In genomic region chr11:74546933-74547694, GRCm38 (mm10) we compare ENCODE assay signal across 8 mouse cellular contexts.
DNase-seq lines count a peak whose midpoint lies in the region; ATAC-seq and TF ChIP-seq lines count a peak whose summit lies in the region.

No protein-coding gene starts in this region.

- peaks cover 4% of the 10 kb centered on the region; the same call in 1 of the 2 replicates for H3K4me1 ChIP-seq in testis, adult 2 months (ENCODE audit: control insufficient read depth, insufficient read depth, low read length)
- H3K4me1 ChIP-seq in heart, adult 2 months (ENCODE audit: control insufficient read depth, insufficient read depth, low read length): peaks cover 6% of the 10 kb centered on the region
- H3K4me1 ChIP-seq in lung, embryonic 16.5 days (replicated peaks; ENCODE audit: control insufficient read depth, insufficient read depth, low read length): peaks cover 15% of the 10 kb centered on the region

- no peaks in the 10 kb centered on the region for H3K79me2 ChIP-seq in heart, adult 2 months (replicated peaks; ENCODE audit: control insufficient read depth, insufficient read depth, low read length)

- no peak for DNase-seq in testis, postnatal 10 days (ENCODE audit: low spot score)
- DNase-seq in cerebellum, adult 9-11 months: peak; percentile 47
- DNase-seq in heart, adult 2 months: peak; percentile 44 to 49
- DNase-seq in kidney, adult 8-10 months: peak; percentile 25 to 38
- DNase-seq in retina, postnatal 1 day: peak; percentile 84
- DNase-seq in urinary bladder, adult 2 months (ENCODE audit: low spot score): no peak

- intact Hi-C loops in heart, adult 2 months (cut with DNase I): loop anchor here (2.0 to 5.0 kb wide), 2 partner anchors 145 to 170 kb away; no protein-coding TSS in a partner anchor

- H3K27me3 ChIP-seq in testis, adult 2 months (ENCODE audit: control insufficient read depth, insufficient read depth, low read length): no peaks in the 10 kb centered on the region
- H3K27me3 ChIP-seq in heart, adult 2 months (ENCODE audit: control insufficient read depth, insufficient read depth, low read length): no peaks in the 10 kb centered on the region
- H3K27me3 ChIP-seq in lung, embryonic 16.5 days (ENCODE audit: control insufficient read depth, insufficient read depth, low read depth, low read length): no peaks in the 10 kb centered on the region

- H3K9ac ChIP-seq in heart, adult 2 months (ENCODE audit: low read depth, low read length): peak overlapping the region; percentile 1; the same call in 1 of the 2 replicates
- H3K9ac ChIP-seq in lung, embryonic 16.5 days (ENCODE audit: low read length): peak overlapping the region; percentile 44; the same call in 1 of the 2 replicates

- TF ChIP-seq POLR2A in testis, adult 2 months (IDR thresholded peaks at IDR 0.05; ENCODE audit: control insufficient read depth, low read depth, low read length): no peak
- TF ChIP-seq POLR2A in heart, adult 2 months (IDR thresholded peaks at IDR 0.05; ENCODE audit: insufficient read depth, low read depth, low read length): no peak

- peak; percentile 59; the same call in 1 of the 2 replicates for TF ChIP-seq CTCF in testis, adult 2 months (IDR thresholded peaks at IDR 0.05; ENCODE audit: control insufficient read depth, insufficient read depth, insufficient replicate concordance, low read depth, low read length)
- TF ChIP-seq CTCF in heart, adult 2 months (IDR thresholded peaks at IDR 0.05): peak; percentile 93

- no peaks in the 10 kb centered on the region for H3K9me3 ChIP-seq in lung, embryonic 16.5 days (ENCODE audit: control insufficient read depth, low read length)

- H3K36me3 ChIP-seq in testis, adult 2 months (ENCODE audit: control insufficient read depth, insufficient read depth, low read length): no peaks in the 10 kb centered on the region
- no peaks in the 10 kb centered on the region for H3K36me3 ChIP-seq in heart, adult 2 months (ENCODE audit: control insufficient read depth, insufficient read depth, low read length)
- H3K36me3 ChIP-seq in lung, embryonic 16.5 days (ENCODE audit: control insufficient read depth, insufficient read depth, low read length): no peaks in the 10 kb centered on the region

- ATAC-seq in lung, embryonic 16.5 days (ENCODE audit: low read depth): peak; percentile 37; the same call in 1 of the 2 replicates

- TF ChIP-seq EP300 in heart, adult 2 months (IDR thresholded peaks at IDR 0.05; ENCODE audit: insufficient read depth, low read depth, low read length): peak; percentile 71; the same call in 1 of the 2 replicates

- peak overlapping the region; percentile 46 for H3K4me3 ChIP-seq in testis, adult 2 months (ENCODE audit: control insufficient read depth, low read depth, low read length)
- peak overlapping the region; percentile 24 for H3K4me3 ChIP-seq in heart, adult 2 months
- peak overlapping the region; percentile 21 for H3K4me3 ChIP-seq in lung, embryonic 16.5 days (ENCODE audit: low read length)

- H3K27ac ChIP-seq in testis, adult 2 months (ENCODE audit: control insufficient read depth, insufficient read depth, low read depth, low read length): no peak overlapping the region
- no peak overlapping the region for H3K27ac ChIP-seq in heart, adult 2 months
- no peak overlapping the region; the same call in 1 of the 2 replicates for H3K27ac ChIP-seq in lung, embryonic 16.5 days (ENCODE audit: low read length)

- WGBS in heart, adult 2 months: 2% methylated on average over 16 of the region's 16 CpGs
- 2% methylated on average over 16 of the region's 16 CpGs for WGBS in lung, embryonic 16.5 days

- peak overlapping the region; percentile 55 for H3K4me2 ChIP-seq in lung, embryonic 16.5 days (ENCODE audit: low read depth, low read length)

Comparison
In these comparisons a context has a peak if more than half of its experiments do, and no peak if none do; other contexts are left out.
1. DNase-seq: peak in cerebellum, adult 9-11 months (single experiment), heart, adult 2 months (2 of 2), kidney, adult 8-10 months (2 of 2) and retina, postnatal 1 day (single experiment); none in testis, postnatal 10 days (single experiment) and urinary bladder, adult 2 months (single experiment).
2. Peak in every context shown above with its lines, with median percentiles within 50 percentile points of each other: H3K4me3 ChIP-seq.